Mouse (Mus musculus): ENCODE measurements around the gene Morn1. TPM values are rescaled to one million over a fixed set of nuclear protein-coding genes. Genes with fewer than 3 reads are reported as not detected.

Morn1 gene
- total and polyA plus RNA-seq, 3 experiments = 3.8 to 8.7 (median 4.0) TPM

DNA sequence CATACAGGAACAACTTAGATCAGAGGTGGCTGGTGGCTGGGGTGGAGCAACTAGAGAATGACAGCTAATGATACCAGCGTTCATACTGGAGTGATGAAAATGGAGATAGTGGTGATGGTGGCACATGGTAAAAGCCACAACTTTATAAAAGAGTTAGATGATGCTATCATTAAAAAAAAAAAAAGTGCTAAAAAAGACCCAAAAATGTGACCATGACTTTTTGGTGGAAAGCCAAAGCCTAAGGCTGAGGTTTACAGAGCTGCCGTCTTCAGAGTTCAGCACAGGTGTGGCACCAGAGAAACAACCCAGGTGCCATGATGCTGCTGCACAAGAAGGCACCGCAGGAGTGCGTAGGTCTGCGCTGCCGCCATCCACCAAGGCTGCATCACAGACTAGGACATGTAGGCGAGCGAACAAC, 82.5 kb downstream of the Morn1 start:
- dilution Hi-C loops (cut with MboI; ENCODE audit: extremely low pct_ligation_motif_present, extremely low pct_unique_long_range_greater_than_20kb, low sequenced_read_pairs) (no loop called here), in situ Hi-C loops (cut with MboI; ENCODE audit: low pct_ligation_motif_present, low pct_unique_long_range_greater_than_20kb, low sequenced_read_pairs) (no loop called here)
- no peak overlapping the region for H3K4me2 ChIP-seq (ENCODE audit: insufficient read depth, low read depth, poor library complexity, severe bottlenecking)
- peaks cover 7% of the 10 kb centered on the region for H3K9me3 ChIP-seq (replicated peaks; ENCODE audit: low read length)
- DNase-seq (ENCODE audit: extremely low read depth) = no peak
- no peak for TF ChIP-seq EP300 (IDR thresholded peaks at IDR 0.05; ENCODE audit: low read length)
- TF ChIP-seq MAZ (IDR thresholded peaks at IDR 0.05; ENCODE audit: low read depth, low read length) = no peak
- no peak for TF ChIP-seq MAX (IDR thresholded peaks at IDR 0.05; ENCODE audit: low read length)
- TF ChIP-seq KAT2A (IDR thresholded peaks at IDR 0.05; ENCODE audit: insufficient replicate concordance, low read length) = no peak
- no peak for TF ChIP-seq SMC3 (IDR thresholded peaks at IDR 0.05; ENCODE audit: low read depth, low read length)
- no peak for TF ChIP-seq JUND (conservative IDR thresholded peaks at IDR 0.05; ENCODE audit: low read depth, low read length)
- no peak for TF ChIP-seq MYC (IDR thresholded peaks at IDR 0.05; ENCODE audit: low read depth, low read length)
- no peak for TF ChIP-seq CTCF (conservative IDR thresholded peaks at IDR 0.05 in 1 of 2, IDR thresholded peaks at IDR 0.05 in 1 of 2; ENCODE audit: low read depth in 2 of 2, low read length in 2 of 2)
- TF ChIP-seq CHD2 (IDR thresholded peaks at IDR 0.05; ENCODE audit: low read length) = no peak
- TF ChIP-seq JUN (IDR thresholded peaks at IDR 0.05; ENCODE audit: insufficient read depth, low read depth, low read length) = no peak
- no peak for TF ChIP-seq HCFC1 (IDR thresholded peaks at IDR 0.05; ENCODE audit: low read depth, low read length)
- TF ChIP-seq IRF4 (IDR thresholded peaks at IDR 0.05; ENCODE audit: low read depth, low read length) = no peak
- H3K27me3 ChIP-seq (replicated peaks) = no peaks in the 10 kb centered on the region
- H3K79me2 ChIP-seq (replicated peaks; ENCODE audit: control insufficient read depth, extremely low read depth, insufficient read depth, poor library complexity, severe bottlenecking) = peaks cover 80% of the 10 kb centered on the region
- no peak overlapping the region for H3K27ac ChIP-seq (ENCODE audit: insufficient read depth, low read depth)
- H3K36me3 ChIP-seq (replicated peaks in 1 of 2; ENCODE audit: control insufficient read depth in 1 of 2, insufficient read depth in 1 of 2, low read length in 1 of 2) = peaks cover 0 to 32% of the 10 kb centered on the region in 2 experiments
- no peak overlapping the region for H3K4me3 ChIP-seq (replicated peaks in 1 of 3; ENCODE audit: low read depth in 2 of 3, low read length in 2 of 3, poor library complexity in 1 of 3)
- no peak overlapping the region for H3K9ac ChIP-seq (ENCODE audit: insufficient read depth, low read depth)
- H3K4me1 ChIP-seq (ENCODE audit: control insufficient read depth in 1 of 2, insufficient read depth in 2 of 2) = peaks cover 37 to 97% of the 10 kb centered on the region in 2 experiments

DNA sequence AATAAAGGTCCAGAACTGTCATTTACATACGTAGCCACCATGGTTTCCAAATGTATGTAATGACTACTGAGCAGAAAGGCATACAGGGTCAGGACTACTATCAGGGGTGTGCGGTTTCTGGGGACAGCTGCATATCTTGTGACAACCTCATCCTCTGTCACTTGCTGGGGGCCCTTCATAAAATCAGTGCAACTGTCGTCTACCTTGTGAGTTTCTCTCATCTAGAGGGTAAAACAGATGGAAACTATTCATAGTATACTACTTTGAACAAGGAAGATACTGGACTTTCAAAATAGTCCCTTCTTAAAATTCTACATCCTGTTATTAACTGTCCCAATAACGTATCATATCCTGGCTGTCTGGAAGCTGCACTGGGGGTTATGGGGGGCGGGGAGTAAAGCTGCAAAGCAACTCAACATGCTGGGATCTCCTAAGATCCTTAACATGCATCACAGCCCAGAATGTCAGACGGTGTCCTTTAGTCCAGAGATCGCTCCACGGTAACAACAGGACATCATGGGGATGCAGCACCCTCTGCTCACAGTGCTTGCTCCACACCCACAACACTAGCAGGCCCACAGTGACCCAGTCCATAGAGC, 84.3 kb downstream of the Morn1 start:
- H3K4me2 ChIP-seq (ENCODE audit: insufficient read depth, low read depth, poor library complexity, severe bottlenecking) = peak overlapping the region; percentile 74
- H3K4me1 ChIP-seq (ENCODE audit: control insufficient read depth in 1 of 2, insufficient read depth in 2 of 2) = peaks cover 33 to 94% of the 10 kb centered on the region in 2 experiments
- peak; percentile 61 for DNase-seq (ENCODE audit: extremely low read depth)
- H3K36me3 ChIP-seq (replicated peaks in 1 of 2; ENCODE audit: control insufficient read depth in 1 of 2, insufficient read depth in 1 of 2, low read length in 1 of 2) = peaks cover 0 to 26% of the 10 kb centered on the region in 2 experiments
- H3K27me3 ChIP-seq (replicated peaks) = no peaks in the 10 kb centered on the region
- H3K9ac ChIP-seq (ENCODE audit: insufficient read depth, low read depth) = peak overlapping the region; percentile 43
- peak overlapping the region; percentile 39 to 44 (median 39) for H3K4me3 ChIP-seq (replicated peaks in 1 of 3; ENCODE audit: low read depth in 2 of 3, low read length in 2 of 3, poor library complexity in 1 of 3)
- dilution Hi-C loops (cut with MboI; ENCODE audit: extremely low pct_ligation_motif_present, extremely low pct_unique_long_range_greater_than_20kb, low sequenced_read_pairs) (no loop called here), in situ Hi-C loops (cut with MboI; ENCODE audit: low pct_ligation_motif_present, low pct_unique_long_range_greater_than_20kb, low sequenced_read_pairs) (no loop called here)
- TF ChIP-seq EP300 (IDR thresholded peaks at IDR 0.05; ENCODE audit: low read length) = peak; percentile 89
- peak; percentile 60 for TF ChIP-seq ETS1 (conservative IDR thresholded peaks at IDR 0.05; ENCODE audit: low read depth, low read length)
- no peak for TF ChIP-seq POLR2A (IDR thresholded peaks at IDR 0.05; ENCODE audit: low read depth, low read length)
- TF ChIP-seq TBP (conservative IDR thresholded peaks at IDR 0.05; ENCODE audit: low read depth, low read length) = no peak
- no peak for TF ChIP-seq RAD21 (IDR thresholded peaks at IDR 0.05; ENCODE audit: low read depth, low read length)
- TF ChIP-seq NRF1 (IDR thresholded peaks at IDR 0.05; ENCODE audit: low read depth, low read length) = no peak
- no peak for TF ChIP-seq KAT2A (IDR thresholded peaks at IDR 0.05; ENCODE audit: insufficient replicate concordance, low read length)
- TF ChIP-seq TCF12 (IDR thresholded peaks at IDR 0.05; ENCODE audit: low read depth, low read length) = peak; percentile 73; the same call in 1 of the 2 replicates
- TF ChIP-seq MAZ (IDR thresholded peaks at IDR 0.05; ENCODE audit: low read depth, low read length) = peak; percentile 71; the same call in 1 of the 2 replicates
- no peak for TF ChIP-seq GABPA (IDR thresholded peaks at IDR 0.05; ENCODE audit: insufficient replicate concordance, low read depth, low read length)
- no peak; the same call in 1 of the 2 replicates for TF ChIP-seq HCFC1 (IDR thresholded peaks at IDR 0.05; ENCODE audit: low read depth, low read length)
- no peak; the same call in 1 of the 2 replicates for TF ChIP-seq MAFK (IDR thresholded peaks at IDR 0.05; ENCODE audit: insufficient replicate concordance, low read length)
- no peak for TF ChIP-seq NELFE (IDR thresholded peaks at IDR 0.05; ENCODE audit: low read depth, low read length)
- peak; percentile 66; the same call in 1 of the 2 replicates for TF ChIP-seq MEF2A (IDR thresholded peaks at IDR 0.05; ENCODE audit: borderline replicate concordance, low read depth, low read length)
- TF ChIP-seq IRF4 (IDR thresholded peaks at IDR 0.05; ENCODE audit: low read depth, low read length) = peak; percentile 42; the same call in 1 of the 2 replicates
- 0 out of 2 replicates have a peak, but pooled peaks have one; percentile 59 for TF ChIP-seq RCOR1 (conservative IDR thresholded peaks at IDR 0.05; ENCODE audit: low read depth, low read length)
- no peak for TF ChIP-seq ZKSCAN1 (IDR thresholded peaks at IDR 0.05; ENCODE audit: borderline replicate concordance, low read depth, low read length)
- TF ChIP-seq USF1 (IDR thresholded peaks at IDR 0.05; ENCODE audit: low read depth, low read length) = no peak
- TF ChIP-seq CHD1 (IDR thresholded peaks at IDR 0.05; ENCODE audit: low read depth, low read length) = no peak
- peak; percentile 49 for TF ChIP-seq MXI1 (IDR thresholded peaks at IDR 0.05; ENCODE audit: low read depth, low read length)
- peak; percentile 66; the same call in 1 of the 2 replicates for TF ChIP-seq SIN3A (IDR thresholded peaks at IDR 0.05; ENCODE audit: low read length)
- peak; percentile 23; the same call in 1 of the 2 replicates for TF ChIP-seq JUND (conservative IDR thresholded peaks at IDR 0.05; ENCODE audit: low read depth, low read length)
- 0 out of 2 replicates have a peak, but pooled peaks have one; percentile 4 for TF ChIP-seq SMC3 (IDR thresholded peaks at IDR 0.05; ENCODE audit: low read depth, low read length)
- peak; percentile 82 for TF ChIP-seq BHLHE40 (IDR thresholded peaks at IDR 0.05; ENCODE audit: low read depth, low read length)
- TF ChIP-seq CHD2 (IDR thresholded peaks at IDR 0.05; ENCODE audit: low read length) = 0 out of 2 replicates have a peak, but pooled peaks have one; percentile 57
- TF ChIP-seq ZMIZ1 (IDR thresholded peaks at IDR 0.05; ENCODE audit: low read depth, low read length) = no peak
- H3K9me3 ChIP-seq (replicated peaks; ENCODE audit: low read length) = no peaks in the 10 kb centered on the region
- peak overlapping the region; percentile 87 for H3K27ac ChIP-seq (ENCODE audit: insufficient read depth, low read depth)
- H3K79me2 ChIP-seq (replicated peaks; ENCODE audit: control insufficient read depth, extremely low read depth, insufficient read depth, poor library complexity, severe bottlenecking) = peaks cover 76% of the 10 kb centered on the region

All from CH12.LX (cell line).